Mouse (Mus musculus) embryo, embryonic 11 days (tissue): ENCODE measurements around the gene AU040320.

Source experiments
- DNase-seq: peaks from one replicate; pipeline ENCODE4 v3.0.0-alpha.2; 2015

Gene AU040320

DNA sequence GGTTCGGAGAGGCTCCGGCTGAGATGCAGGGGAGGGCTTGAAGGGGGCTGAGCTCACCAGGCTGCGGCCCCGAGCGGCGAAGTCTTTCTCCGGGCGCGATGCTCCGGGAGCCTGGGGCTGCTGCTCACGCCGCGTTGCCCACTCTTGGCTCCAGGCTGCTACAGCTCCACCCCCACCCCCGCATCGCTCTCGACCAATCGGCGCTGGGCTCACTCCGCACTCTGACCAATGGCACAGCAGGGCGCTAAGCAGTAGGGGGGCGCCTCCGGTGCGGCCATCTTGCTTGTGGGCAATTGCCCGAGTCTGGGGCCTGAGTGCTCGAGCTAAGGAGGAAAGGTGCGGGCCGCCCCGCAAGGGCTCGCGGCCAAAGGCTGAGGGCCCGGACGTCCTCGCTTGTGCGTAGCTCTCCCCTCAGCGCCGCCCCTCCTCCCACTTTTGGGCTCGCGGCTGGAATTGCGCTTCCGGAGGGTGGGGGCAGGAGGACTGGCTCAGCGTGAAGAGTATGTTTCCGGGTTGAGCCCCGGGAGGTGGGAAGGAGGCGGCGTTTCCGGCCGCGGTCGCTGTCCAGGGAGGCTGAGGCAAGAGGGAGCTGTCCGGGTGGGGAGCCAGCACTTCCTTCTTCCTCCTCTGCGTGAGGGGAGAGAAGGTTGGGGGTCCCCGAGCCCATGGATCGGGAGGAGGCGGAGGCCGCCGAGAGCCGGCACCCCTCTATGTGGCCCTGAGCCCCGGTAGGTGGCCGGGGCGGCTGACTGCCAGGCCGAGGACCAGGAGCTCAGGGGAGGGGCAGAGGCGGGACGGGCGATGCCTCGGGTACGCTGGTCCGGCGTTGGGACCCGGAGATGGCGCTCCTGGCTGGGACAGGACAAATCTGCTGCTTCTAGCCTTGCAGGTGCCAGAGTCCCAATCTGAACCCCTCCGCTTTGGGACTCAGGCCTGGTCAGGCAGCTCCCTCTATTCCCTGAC, at the start of gene AU040320, which contains the start of gene Ncdn:
AU040320 (plus strand) TSS at position 277 of the 963 bp plus-strand sequence.
Ncdn (minus strand) TSS at position 171 of the 963 bp plus-strand sequence.
- DNase-seq: peak; percentile 97

DNA sequence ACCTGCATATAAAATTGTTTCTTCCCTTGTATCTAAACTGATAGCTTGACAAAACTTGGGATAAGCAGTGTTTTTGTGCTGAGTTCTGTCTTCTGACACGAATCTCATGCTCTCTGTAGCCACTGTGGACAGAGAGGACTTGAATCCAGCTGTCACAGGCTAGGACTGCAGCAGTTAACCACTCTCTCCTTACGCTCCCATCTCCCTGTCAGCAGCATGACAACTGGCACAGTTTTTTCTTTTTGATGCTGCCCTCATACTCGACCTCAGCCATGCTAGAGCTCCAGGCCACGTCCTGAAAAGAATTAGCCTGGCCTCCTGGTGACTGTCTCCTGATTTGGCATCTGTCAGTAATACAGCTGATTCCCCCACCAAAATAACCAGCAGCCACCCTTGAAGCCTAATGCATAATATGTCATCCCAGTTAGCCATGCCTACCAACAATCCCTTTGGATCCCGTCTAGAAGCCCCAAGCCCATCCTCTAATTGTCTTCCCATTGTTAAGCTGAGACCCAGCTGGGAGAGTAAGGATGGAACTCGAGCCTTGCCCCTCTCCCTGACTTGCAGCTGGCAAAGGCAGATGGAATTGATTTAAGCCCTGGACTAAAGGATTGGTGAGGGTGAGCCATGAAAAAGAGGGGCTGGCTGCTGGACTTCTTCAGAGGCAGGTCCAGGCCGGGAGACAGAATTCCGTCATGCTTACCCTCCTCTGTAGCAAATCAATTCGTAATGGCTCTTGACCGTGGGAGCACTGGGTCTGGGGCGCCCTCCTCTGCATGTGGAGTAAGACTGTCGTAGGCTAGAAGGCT, 46.5 kb upstream of the AU040320 start:
- DNase-seq: peak; percentile 80

DNA sequence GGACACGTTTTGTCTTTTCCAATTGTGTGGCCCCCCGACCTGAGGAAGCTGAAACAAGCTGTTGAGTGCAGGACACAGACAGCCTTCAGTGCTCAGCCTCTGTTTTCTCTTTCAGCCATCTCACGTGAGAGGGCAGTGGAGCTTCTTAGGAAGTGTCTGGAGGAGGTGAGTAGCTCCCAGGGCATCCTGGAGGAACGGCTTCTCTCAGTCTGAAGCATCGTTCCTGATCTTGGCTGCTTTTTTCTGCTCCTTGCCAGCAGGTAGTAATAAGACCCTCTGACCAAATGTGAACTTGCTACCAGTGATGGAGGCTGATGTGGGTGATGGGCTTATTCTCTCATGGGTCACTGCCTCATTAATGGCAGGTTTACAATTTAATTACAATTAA, 45.9 kb upstream of the AU040320 start:
- no peak for DNase-seq

DNA sequence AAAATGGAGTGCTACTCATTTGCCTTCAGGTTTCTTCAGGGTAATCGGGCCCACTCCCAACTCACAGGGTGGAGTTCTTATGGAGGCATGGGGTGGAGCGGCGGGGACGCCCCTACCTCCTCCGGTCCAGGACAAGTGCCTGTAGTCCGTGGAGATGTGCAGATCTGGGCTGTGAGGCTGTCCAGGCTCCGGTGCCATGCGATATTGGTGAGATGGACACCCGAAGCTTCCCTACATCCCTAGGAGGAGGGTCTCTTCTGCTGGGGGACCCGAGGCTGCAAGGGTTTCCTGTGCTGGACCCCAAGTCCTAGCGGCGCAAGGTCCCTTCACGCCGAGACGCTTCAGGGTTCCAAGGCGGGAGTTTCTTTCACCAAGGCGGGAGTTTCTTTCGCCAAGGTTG, 21.2 kb upstream of the AU040320 start:
- DNase-seq: no peak

DNA sequence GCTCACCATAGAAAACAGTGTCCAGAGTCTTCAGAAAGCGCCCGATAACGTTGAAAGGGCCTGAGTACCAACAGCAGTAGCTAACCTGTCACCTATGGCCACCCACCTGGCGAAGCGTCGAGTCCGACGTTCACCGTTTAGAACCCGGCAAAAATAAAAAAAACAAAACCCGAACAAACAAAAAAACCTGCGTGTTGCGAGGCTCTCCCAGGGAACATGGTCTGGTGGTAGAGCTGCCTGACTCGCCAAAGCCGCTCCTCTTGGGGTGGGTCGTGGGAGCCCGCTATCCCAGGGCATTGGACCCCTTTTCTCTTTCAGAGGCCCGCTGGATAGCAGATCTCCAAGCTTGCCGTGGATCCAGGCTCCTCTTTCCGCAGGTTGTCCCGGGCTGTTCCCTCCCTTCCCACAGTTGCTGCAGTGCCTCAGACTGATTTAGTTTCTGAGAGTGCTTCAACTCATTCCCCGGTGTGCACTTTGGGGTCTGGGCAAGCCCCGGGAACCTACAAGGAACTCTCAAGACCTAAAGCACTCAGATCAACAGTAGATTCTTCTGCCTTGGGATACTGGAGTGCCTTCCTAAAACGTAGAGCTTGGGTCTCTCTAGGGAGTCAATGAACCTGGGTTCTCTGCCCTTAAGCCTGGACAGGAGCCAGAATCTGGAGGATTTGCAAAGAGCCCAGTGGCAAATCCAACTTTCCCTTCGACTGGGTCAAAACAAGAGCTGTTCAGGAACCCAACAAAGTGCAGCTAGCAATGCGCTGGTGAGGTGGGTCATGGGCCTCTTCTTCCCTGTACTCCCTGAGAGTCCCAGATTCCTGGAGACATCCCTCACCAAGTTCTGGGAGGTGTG, 20.6 kb upstream of the AU040320 start:
- no peak for DNase-seq

DNA sequence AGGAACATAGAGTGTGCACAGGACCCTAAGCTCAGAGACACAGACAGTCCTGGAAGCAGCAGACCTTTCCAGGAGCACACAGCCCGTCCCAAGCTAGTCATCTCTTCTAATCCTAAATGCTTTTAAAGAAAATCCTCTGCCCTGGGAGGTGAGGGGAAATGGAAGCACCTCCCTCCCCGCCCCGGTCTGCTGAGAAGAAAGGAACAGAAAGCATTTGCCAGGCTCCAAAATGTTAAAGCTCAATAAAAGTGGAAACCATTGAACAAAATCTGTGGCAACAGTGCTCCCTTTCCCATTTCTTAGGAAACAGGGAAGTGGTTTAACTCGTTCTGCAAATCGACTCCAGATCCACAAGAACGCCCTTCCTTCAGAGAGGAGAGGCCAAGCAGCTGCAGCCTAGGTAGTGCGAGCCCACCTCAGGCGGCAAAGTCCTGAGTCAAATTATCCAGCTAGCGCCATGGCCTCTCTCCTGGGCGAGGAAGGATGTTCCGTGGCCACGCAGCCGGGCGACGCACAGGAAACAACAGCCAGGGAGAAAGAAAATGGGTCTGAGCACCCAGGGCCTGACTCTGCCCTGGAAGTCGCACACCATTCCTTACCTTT, 19.2 kb upstream of the AU040320 start:
- DNase-seq: no peak

DNA sequence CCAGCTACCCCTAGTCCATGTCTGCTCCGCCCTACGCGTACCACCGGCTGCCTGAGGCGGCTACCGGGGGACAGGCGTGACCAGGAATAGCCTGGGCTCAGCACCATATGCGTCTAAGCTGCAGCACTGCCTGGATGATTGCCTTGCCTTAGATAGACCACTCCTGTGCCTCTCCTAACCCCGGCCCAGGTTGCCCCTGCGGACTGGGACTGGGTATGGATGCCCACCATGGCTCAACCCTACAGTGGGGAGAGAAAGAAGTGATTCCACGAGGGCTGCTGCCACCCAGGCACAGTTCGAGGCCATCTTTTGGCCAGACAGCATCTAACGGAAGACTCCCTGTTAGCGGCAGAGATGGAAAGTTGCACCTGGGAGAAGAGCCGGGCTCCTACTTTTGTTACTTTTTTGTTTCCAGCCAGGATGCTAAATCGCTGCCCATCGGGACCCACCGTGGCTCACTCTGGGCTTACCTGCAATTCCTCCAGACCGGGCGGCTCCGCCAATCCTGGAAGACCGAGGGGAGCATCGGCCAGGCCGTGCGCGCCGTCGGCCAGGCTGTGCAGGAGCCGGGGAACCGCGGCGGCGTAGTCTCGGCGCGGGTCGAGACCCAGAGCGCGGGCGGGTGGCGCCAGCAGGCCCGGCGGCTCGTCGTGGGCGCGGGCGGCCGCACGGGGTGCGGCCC, 18.5 kb upstream of the AU040320 start:
- DNase-seq: no peak

DNA sequence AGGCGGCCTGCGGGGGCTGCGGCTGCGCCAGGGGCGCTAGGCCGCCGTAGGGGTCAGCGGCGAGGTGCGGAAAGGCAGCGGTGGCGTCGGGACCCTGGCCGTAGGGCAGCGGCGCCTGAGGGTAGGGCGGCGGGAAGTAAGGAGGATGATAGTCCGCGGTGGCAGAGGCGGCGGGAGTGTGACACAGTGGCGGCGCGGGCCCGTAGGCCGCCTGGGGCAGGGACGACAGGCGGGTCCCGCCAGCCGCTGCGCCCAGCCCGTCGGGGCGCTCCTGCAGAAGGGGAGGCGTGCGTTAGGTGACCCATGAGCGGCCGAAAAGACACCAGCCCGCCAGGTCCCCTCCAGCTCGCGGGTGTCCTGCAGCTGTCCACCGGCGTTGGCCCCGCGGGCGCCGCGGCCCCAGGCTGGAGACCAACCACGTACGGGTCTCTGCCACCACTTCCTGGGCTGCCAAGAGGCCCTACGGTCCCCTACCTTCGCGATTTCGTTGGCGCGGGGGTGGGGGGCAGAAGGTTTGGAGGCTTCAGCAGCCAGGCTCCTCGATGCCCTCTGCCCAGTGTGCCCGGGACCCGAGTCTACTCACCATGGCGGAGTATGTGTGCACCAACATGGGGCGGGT, 17.9 kb upstream of the AU040320 start:
- DNase-seq: no peak

DNA sequence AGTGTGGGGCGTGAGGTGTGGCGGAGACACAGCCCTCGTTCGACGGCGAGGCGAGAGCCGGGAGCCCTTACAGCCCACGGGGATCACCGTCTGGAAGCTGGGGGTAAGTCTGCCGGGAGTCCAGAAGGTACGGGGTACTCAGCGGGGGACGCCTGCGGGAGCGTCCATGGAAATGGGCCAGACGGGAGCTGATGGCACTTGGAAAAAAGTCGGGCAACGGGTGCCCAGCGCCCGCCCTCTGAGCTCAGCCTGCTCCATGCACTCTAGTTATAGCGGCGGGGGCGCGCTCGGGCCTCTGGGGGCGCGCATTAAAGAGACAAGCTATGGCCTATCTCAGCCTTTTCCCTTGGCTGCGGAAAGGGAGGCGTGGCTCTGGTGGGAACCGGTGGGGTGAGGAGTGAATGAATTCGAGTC, 17.3 kb upstream of the AU040320 start, which contains the start of gene Tfap2e:
Tfap2e (minus strand) TSS at position 240 of the 414 bp plus-strand sequence.
- peak; percentile 80 for DNase-seq

DNA sequence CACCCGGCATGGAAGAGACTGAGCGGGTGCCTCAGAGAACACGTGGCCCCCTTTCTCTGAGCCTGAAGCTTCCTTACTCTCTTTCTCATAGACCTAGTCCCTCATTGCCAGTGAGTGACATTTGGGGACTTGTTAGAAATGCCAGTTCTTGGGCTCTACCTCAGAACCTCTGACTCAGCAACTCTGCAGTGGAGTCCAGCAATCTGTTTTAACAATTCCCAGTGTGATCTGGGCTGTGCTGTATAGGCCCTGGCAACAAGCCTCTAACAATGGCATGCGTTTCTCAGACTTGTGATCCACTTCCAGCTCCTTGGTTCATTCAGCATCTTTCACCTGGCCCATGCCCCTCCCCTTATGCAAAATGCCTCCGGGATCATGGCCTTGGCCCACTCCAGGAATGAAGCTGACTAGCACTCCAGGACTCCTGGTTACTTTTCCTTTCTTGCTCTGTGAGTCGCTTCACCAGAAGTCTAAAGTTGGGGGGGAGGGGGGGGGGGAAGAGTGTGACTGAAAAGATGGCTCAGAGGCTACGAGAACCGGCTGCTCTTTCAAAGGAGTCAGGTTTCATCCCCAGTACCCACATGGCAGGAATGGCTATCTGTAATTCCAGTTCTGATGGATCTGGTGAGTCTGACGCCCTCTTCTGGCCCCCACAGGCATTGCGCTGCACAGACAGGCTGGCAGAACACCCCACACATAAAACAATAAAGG, 13.2 kb upstream of the AU040320 start:
- DNase-seq: no peak

DNA sequence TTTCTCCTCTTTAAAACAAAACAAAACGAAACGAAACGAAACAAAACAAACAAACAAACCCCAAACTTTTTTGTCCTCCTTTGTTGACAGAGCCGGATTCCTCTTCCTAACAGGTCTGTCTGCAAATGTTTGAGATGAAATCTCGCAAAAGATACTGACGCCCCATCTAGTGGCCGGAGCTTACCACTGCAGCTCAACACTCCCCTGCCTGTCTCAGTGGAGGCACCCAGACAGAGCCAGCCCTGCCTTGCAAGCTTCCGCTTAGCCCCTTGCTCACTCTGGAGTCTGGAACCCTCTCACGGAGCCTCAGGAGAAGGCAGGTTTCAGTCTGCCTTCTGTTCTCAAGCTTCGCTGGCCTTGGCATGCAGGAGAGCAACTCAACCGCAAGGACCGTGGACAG, 11.9 kb upstream of the AU040320 start:
- DNase-seq: peak; percentile 88

DNA sequence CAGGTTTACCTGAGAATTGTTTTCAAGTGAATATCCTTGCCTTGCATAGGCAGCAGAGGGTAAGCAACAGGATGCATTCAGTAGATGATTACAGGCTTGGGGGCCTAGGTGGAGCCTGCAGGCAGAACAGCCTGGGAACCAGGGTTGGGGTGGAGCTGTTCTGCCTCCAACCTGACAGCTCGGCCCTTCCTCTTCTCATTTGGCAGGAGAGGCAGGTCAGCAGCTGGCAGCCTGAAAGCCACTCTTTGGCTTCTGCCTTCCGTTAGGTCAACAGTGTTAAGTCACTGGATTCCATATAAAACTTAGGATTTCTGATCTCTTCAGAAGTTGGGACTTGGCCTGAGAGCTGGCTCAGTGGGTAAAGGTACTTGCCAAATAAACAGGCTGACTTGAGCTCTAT, 10.4 kb upstream of the AU040320 start:
- DNase-seq: no peak

DNA sequence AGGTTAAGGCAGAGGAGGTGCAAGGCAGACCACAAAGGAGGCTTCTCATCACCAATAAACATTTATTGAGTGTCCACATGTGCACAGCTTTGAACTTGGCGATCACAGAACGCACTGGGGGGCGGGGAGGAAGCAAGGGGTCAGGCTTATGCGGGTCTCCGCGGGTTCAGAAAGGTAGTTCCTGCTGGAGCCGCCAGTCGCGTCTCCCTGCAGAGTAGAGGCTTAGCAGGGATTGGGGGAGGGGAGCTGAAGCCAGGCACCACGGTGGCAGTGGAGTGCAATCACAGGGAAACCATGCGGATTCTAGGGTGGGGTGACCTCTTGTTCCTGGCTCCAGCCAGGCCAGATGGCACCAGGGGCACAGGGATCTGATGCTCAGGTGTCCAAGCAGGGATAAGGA, 9.6 kb upstream of the AU040320 start:
- peak; percentile 63 for DNase-seq

DNA sequence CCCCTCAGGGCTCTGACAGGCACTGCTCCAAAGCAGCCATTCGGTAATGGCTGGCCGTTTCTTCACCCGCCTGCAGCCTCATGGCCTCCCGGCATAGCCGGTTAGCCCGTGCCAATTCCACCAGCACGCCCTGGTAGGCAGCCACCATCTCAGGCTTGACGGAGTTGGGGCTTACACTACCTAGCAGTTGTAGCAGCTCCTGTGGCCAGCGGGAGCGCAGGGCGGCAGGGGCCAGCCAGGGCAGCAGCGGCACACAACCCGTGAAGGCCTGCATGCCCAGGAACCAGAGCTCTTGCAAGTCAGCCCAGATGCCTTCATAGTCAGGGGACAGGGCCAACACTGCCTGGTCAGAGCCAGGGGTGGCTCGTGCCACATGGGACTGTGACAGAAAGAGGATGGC, 8.5 kb upstream of the AU040320 start:
- DNase-seq: no peak

DNA sequence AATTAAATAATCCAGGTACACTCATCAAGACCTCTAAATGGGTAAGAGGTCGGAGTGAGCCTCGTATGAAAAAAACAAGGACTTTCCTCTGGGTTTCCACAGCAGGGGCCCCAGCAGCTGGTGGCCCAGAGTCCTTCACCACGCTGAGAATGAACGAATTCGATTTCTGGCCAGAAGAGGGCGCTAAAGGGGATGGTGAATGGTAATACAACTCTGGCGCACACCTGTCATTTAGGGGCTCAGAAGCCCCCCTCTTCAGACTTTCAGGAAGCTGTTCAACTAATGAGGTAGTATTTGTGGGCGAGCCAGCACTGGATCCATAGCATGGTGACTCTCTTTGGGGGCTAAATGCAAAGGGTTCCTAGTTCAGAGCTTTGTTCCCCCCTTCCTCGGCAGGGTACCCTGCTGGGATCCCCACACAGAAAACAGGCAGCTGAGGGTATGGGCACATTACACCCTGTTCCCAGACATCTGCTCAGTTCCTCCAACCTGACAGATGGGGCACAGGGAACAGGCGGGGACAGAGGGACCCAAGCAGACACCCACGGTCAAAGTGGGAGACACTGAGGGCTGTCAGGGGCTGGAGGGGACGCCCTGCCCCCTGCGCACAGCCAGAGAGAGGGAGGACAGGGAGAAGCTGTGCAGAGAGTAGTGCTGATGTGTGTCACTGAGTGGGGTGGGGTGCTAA, 7.7 kb upstream of the AU040320 start:
- peak; percentile 72 for DNase-seq

DNA sequence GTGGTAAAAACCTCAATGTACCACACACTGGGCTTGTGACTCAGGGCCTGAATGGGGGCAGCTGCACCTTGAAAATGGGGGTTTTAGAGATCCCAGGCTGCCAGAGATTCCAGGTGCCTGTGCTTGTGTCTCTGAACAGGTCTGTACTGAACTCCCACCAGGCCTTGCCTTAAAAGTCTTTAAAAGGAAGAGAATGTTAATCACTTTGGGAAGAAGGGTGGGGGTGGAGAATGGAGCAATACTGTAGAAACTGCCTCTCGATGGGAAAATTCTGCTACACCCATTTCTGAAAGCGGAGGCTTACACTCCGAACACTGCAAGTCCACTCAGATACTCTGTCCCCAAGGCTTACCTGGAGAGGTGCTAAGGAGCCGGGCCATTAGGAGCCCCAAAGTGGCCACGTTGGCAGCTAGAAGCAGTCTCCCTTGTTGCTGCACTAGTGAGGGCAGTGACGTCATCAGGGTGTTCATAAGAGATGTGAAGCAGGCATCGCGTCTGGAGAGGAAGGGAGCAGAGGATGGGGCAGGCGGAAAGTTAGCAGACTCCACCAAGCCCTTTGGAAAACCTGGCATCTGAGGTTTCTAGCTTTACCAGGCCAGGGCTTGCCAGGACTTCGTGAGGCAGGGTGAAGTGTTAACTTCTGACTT, 7.0 kb upstream of the AU040320 start:
- no peak for DNase-seq

DNA sequence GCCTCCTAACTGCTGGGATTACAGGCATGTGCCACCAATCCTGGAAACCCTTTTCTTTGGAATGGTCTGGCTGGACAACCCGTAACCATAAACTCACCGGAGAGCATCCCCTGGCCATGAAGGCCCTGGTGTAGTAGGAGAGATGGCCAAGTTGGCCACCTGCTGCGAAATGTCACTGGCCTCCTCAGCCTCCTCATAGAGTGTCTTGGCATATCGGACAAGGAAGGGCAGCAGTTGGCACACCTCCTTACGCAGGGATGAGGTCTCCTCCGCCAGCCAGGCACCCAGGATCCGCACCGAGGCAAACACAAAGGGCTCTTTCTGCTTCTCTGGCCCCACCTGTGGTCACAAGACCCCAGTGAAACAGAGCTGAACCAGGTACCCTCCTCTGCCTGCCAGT, 5.0 kb upstream of the AU040320 start:
- no peak for DNase-seq

DNA sequence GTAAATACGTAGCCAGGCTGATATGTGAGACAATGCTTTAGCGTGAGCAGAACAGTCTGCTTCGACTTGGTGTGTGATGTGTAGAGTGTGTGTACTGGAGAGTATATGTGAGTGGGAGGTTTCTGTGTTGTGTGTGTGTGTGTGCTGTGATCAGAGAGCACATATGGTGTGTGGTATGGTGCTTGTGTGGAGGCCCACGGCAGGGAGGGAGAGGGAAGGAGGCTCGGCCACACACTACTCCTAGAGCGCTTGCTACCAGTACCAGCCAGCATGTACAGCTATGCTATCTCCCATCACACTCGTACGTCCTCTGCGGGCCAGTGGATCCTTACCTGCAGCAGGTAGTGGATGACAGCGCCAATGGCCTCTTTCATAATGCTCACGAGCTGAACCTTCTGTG, 3.8 kb upstream of the AU040320 start:
- no peak for DNase-seq

DNA sequence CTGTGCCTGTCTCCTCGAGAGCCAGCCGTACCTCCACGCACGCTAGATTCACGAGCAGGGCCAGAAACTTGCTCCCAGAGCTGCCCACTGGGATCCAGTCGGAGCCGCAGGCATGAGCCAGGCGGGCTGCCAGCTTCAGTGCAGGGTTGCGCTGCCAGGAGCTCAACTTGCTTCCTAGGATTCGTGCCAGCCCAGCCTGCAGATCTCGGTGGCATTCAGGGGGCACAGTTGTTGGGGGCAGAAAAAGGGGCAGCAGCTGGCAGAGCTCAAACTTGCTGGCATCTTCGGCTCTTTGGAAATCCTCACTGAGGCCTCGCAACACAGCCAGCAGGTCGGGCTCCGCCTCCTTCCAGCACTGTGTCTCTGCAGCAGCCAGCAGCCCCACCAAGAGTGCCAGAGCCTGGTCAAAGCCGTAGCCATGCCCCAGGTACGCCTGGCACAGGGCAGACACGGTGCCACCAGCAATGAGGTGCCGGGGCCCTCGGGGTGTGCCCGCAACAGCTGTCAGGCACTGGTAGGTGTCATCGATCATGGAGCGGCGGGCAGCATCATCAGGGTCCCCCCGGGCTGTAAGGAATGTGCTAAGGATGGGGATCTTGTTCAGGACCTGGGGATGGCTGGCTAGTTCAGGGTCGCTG, 3.2 kb upstream of the AU040320 start:
- no peak for DNase-seq
